Mouse (Mus musculus): ENCODE data around the gene Evi2. TPM values are rescaled to one million over a fixed set of nuclear protein-coding genes. Genes with fewer than 3 reads are reported as not detected.

Evi2 gene
- total RNA-seq, 4 experiments from 2014 or later = 0.19 TPM; not detected in 3

Other genes starting within 250 kb of the Evi2 start
- gene Gm9964, start 233.7 kb downstream of the Evi2 start, total RNA-seq (2022) = under 1 TPM in 1 of 4 experiments, not detected in 3; 0.46 TPM
- 10 to 100 TPM; 13.8 to 17.5 (median 16.6) TPM for gene Nf1, start 190.9 kb downstream of the Evi2 start, total RNA-seq (2022)
- gene Omg, start 26.5 kb downstream of the Evi2 start, total RNA-seq (2022) = not detected
- gene Evi2b, start 6.8 kb downstream of the Evi2 start, total RNA-seq (2022) = under 1 TPM in 3 of 4 experiments, not detected in 1; 0.27 to 0.45 (median 0.39) TPM
- gene Evi2a, start within 50 bp of the Evi2 start, total RNA-seq (2022) = 1 to 10 TPM; 1.8 to 6.6 (median 5.6) TPM
- gene Rab11fip4, start 60.6 kb upstream of the Evi2 start, total RNA-seq (2022) = under 1 TPM; 0.10 to 0.81 (median 0.28) TPM